Mouse (Mus musculus) embryo, embryonic 11 days (tissue): ENCODE results near the gene Parm1.

ENCODE experiments used
- DNase-seq: peaks from one replicate; pipeline ENCODE4 v3.0.0-alpha.2; 2015

Parm1 gene

DNA sequence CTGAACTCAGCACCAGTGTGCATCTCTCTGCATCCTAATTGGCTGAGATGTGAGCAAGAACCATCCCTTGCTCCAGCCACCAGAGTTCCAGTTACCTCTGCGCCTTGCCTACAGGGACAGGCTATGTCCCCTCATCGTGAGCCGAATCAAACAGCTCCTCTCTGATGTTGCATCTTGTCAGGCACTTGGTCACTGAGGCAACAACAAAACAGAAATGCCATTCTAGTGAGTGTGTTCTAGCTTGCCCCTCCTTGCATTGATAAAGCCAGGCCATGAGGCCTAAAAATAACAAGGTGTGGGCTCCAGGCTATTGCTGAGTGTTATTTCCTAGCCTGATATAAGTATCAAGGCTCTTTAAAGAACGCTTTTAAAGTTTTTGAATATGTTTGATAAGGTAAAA, 64.4 kb downstream of the Parm1 start:
- no peak for DNase-seq

DNA sequence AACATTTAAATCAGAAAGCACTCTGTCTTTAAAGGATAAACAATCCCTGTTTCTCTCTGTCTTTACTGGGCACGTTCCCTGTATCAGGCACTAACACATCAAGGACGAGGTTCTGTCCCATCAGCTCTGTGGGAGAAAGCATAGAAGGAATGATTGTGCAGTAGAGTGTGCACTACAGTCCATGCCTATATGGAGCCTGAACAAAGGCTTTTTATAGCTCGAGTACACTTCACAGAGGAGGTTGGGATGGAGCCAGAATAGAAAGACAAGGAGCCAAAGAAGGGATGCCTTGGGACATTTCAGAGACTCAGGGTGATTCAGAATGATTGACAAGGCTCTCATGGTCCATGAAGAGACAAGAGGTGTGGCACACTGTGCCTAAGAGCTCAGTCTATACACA, 68.8 kb downstream of the Parm1 start:
- no peak for DNase-seq

DNA sequence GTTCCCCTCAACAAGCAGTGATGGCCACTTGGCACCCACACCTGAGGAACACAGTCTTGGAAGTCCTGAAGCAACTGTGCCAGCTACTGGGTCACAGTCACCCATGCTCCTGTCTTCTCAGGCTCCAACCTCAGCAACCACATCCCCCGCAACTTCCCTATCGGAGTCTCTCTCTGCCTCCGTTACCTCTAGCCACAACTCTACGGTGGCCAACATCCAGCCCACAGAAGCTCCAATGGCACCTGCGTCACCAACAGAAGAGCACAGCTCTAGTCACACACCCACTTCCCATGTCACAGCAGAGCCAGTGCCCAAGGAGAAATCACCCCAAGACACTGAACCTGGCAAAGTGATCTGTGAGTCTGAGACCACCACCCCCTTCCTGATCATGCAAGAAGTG, 76.7 kb downstream of the Parm1 start:
- no peak for DNase-seq

DNA sequence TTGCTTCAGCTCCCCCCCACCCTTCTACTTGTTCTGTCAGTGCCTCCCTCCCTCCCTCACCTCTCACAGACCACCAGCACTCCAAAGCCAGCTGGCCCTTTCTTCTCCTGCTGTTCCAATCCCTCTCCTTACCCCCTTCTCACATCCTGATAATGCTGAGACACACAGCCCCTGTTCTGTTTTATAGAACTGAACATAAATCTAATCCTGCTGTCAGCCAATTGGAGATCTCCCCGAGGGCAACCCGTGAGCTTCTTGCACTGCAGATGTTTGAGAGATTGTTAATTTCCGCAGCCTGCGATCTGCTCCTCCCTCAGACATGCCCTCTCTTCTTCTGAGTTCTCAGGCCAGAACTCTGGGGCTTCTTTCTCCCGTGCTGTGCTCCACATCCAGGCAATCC, 79.8 kb downstream of the Parm1 start:
- peak; percentile 20 for DNase-seq

DNA sequence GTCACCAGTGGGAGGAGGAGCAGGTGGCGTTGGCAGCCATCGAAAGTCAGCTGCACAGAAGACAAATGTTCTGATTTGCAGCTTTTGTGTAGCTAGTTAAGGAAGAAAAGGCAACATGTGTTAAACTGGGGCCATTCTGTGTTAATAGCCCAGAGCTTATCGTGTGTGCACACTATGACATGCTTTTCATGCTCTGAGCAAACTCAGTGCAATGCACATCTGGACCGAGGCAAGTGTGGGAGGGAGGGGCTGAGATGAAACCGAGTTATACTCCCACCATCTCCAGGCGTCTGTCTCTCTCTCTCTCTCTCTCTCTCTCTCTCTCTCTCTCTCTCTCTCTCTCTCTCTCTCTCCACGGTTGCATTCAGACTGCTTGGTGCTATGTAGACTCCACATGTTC, 82.4 kb downstream of the Parm1 start:
- peak; percentile 13 for DNase-seq

DNA sequence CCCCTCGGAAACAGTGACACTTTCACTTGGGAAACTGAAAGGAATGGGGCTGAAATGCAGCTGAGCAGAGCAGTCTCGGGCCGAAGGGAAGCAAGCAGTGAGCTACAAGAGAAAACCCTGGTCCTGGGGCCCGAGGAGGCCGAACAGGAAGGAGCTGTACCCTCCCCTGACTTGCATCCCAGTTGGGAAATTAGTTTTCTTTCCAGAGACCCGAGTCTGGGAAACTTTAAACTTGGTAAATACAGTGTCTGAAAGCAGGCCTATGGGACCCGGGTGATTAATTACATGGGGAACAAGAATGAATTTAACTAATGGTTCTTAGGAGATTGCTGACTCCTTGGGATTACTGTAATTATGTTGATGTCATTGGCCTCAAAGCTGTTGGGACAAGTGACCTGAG, 85.9 kb downstream of the Parm1 start:
- no peak for DNase-seq

DNA sequence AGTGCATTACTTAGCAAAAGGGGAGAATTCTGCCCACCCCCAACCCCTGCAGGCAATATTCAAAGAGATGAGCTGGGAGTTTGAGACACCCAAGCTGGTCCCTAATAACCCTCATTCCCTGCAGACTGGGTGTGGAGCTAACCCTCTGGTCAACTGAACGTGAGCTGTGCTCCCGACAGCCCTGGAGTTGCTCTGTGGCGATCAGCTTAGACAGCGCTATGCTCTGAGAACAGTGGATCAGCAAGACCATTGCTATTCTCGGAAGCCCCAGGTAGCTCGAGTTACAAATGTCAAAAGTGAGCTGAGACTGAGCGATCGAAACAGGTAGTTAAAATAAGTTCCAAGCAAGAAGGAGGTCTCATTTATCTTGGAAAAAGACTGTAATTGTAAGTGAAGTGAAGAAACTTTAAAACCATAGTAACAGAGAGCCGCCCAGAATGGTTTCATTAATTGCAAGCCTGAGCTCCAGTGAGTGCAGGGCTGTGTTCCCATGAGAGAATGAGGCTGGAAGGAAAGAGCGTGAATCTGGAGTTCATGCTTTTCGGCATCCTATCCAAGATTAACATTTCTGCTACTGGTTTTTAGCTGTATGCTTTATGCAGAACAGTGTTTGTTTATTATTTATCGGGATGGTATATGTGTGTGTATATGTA, 86.5 kb downstream of the Parm1 start:
- peak; percentile 41 for DNase-seq

DNA sequence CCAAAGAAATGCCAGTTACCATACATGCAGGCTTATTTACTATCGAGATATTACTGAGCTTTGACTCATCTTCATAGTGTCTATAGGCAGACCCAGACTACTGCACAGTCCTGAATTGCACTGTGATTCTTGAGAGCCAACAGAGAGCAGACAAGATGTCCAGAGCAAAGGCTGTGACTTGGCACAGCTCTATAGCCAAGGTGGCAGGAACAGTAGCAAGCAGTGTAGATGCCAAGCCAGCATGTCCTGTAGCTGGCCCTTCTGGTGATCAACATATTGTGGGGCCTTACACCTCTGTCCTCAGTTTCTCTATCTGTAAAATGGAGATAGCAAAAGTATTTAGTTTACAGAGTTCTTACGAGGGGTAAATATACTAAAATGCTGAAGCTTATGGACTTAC, 89.8 kb downstream of the Parm1 start:
- no peak for DNase-seq

DNA sequence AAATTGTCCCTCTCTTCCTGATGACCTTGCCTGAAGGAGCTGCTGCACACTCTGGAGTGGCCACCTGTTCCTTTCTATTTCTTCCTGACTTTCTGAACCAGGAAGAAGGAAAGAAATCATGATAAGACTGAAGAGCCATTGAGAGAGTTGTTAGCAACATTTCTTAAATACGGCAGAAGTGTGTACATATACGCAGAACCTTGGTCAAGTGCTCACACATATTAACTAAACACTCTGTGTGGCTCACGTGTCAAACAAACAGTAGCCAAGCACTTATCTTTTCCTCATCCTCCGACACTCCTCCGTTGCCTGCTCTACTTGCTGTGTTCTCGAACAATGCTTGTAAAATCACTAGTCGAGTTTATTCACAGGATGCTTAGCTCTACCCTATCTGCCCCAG, 90.4 kb downstream of the Parm1 start:
- no peak for DNase-seq

DNA sequence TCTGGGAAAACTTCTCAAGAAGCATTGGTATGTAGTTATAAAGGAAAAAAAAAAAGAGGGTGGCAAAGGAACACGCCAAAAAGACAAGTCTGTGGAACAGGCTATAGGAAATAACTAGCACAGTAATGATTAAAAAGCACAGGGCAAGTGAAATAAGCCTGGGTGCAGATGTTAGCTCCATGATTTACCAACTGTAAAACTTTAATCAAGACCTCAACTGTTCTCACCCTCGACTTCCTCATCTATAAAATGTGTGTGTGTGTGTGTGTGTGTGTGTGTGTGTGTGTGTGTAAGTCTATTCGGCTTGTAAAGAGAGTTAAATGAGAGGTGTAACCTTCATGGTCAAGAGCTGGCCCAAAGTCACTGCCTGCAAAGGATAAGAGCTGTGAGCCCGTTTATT, 91.6 kb downstream of the Parm1 start:
- no peak for DNase-seq

DNA sequence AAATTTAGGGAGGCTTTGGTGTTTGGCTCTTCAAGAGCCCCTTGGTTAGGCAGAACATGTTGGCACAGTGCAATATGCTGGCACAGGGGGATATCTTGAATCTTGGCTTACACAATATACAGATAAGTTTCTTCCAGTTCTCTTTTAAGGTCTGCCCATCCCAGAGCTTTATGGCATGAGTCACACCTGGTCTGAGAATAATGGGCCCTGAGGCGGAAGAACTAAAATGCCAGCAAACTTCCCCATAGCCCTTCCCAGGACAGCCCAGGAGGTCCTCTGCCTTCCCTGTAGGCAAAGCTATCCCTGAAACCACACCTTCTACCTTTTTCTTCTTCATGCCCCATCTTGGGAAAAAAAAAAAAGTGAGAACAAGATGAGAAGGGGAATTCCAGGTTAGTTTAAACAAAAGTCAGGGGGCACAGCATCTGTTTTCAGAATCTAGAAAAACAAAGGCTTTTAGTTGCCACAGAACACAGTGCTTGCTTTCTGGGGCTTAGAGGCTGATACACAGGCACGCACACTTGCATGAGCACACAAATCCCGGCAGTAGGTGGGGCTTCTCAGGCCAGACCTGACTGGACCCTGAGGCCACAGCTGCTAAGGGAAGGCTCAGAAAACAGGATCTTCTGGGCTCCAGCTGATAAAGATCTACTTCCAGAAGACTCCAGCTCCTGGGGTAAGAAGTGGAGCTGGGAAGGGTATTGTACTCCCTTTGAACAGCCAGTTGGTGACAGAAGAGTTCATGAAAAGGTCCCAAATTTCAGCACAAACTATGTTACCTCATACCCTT, 92.3 kb downstream of the Parm1 start:
- no peak for DNase-seq

DNA sequence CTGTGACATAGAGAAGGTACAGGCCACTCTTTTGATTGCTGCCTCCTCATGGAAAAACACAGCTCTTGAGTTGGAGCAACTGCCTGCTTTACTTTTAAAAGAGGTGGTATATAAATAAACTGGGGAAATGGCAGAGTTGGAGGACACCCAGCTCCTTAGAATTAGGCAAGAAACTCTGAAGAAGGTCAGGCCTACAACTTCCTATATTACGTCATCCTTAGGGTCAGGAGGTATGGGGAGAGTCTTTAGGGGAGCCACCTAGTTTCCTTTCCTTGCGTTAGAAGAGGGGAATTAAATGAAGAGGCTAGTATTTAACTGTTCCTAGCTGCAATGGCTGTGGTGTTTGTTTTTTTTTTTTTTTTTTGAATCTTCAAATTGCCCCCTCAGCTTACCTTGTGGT, 93.1 kb downstream of the Parm1 start:
- DNase-seq, result no peak

DNA sequence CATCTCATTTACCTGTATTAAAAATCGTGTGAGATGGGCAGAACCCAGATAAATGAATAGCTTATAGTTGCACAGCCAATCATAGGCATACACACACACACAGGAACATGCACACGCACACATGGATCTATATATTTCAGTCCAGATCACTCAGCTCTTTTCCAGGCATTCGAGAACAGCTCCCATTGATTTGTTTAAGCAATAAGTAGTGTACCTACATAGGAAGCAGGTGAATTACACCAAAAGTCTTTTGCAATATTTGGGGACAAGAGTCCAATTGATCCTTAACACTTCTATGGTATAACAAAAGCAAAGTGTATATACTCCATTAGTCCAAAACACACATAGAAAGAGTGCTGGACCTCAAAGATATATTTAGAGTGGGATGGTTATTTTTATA, 94.2 kb downstream of the Parm1 start:
- DNase-seq, result no peak

DNA sequence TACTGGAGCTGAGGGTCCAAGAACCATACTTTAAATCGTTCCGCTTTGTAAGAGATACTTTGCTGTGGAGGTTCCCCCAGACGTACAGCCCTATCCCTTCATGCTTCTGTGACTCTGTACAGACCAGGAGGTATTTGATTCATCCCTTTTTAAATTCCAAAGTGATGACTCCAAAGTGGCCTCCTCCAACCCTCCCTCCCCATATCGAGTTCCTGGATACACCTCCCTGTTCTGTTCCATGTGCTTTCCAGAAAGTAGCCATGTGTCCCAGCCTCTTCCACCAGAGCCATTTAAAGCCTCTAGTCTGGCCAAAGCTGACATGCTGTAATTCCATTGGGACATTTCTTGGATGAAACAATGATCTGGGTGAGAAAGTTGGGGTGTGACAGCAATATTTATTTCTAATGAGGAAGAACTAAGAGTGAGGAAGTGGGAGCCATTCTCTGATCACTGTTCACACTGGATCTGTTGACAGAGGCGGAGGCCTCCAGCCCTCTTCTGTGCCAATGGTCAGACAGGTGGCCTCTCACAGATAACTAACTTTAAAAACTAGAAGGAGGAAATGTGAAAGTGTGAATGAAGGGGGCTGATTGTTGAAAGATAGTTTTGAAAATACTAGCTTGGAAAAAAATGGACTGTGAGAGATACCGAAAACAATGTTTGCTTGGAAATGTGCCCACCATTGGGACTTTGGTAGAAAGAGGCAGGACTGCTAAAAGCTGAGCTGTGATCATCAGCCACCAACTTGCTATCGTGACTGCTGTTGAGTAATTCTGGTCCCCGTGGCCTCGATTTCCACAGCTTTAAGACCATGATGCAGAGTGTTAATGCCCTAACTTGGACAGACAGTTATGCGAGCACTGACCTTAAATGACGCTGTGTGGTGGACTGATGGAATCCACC, 100.2 kb downstream of the Parm1 start:
- no peak for DNase-seq

DNA sequence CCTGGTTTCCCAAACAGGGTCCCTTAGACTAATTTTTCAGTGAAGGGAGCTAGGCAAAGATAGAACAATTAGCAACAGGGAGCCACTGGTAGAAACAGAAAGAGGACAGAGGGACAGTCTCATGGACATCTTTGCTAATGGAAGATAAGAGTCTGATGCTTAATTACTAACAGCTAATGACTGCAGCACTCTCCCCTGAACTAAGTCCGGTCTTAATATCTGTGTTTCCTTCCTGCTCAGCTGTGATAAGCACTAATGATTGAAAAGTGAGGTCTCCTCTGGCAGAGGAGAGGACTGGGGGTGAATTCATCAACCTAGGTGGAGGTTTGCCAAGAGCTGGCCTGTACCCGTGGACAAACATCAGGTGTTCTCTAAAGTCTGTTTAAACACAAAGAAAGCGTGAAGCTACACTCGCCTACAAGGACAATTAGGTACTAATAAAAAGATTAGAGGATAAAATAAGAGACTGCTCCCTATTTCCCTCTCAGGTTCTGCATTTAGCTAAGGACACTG, 101.3 kb downstream of the Parm1 start:
- no peak for DNase-seq

DNA sequence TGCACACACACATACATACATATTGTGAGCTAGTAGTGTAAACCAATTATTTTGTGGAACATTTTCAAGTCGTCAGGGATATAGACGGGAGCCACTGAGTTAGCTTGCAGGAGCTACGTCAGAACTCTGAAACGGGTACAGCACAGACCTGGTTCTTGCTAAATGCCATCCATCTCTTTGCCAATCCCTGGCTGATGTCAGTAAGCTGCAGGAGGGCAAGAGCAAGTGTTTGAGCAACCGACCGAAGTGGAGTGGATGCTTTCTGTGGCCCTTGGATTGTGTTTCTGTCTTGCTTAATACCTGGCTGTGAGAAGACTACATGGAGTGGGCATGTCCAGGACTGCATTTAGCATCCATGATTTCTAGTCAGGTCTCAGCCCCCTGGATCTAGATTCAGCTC, 103.8 kb downstream of the Parm1 start:
- DNase-seq, result no peak

DNA sequence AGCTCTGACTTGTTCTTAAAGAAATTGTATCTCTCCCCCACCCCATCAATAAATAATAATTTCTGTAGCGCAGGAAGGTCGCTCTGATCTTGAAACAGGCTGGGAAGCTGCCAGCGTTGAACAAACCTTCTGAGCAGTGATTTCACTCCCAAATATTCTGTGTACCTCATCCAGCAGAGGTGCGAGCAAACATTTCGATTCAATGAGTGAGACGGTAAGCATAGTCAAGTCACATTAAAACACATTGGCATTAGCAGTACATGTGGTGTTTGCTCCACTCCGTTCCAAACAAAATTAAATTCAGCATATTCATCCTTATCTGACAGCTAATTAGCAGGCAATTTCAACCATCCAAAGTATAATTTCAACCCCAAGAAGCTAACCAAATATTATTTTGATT, 109.4 kb downstream of the Parm1 start:
- no peak for DNase-seq

DNA sequence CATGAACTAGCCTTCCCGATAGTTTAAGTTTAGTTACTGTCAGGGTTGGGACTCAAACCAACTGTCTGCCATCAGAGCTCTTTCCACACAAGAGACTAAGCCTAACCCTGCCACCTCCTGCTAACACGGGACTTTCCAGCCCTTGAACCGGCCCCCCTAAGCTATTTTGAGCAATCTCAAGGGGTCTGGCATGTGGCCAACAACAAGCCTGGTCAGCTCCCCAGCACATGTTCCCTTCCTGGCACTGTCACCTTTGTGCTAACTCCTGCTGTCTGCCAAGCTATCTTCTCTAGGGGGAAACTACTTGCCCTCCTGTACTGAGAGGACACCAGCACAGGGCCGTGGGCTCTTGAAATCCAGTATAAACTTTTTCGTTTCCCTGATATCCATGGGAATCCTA, 112.1 kb downstream of the Parm1 start:
- no peak for DNase-seq

DNA sequence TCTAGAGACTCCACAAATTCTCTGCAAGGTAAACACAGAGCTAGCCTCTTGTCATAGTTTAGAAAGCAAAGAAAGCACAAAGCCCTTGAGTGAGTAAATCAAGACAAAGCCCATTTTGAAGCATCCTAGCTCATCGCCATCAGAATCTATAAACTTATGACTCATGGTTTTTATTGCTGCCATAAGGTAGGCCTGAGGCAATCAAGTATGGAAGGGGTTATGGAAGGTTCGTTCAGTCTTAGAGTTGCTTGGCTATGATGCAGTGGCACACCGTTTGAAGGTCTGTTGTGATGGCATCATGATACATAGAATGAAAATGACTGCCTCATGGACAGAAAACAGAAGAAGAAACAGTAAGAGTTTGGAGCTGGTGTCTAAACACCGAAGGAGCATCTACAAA, 133.9 kb downstream of the Parm1 start:
- no peak for DNase-seq

DNA sequence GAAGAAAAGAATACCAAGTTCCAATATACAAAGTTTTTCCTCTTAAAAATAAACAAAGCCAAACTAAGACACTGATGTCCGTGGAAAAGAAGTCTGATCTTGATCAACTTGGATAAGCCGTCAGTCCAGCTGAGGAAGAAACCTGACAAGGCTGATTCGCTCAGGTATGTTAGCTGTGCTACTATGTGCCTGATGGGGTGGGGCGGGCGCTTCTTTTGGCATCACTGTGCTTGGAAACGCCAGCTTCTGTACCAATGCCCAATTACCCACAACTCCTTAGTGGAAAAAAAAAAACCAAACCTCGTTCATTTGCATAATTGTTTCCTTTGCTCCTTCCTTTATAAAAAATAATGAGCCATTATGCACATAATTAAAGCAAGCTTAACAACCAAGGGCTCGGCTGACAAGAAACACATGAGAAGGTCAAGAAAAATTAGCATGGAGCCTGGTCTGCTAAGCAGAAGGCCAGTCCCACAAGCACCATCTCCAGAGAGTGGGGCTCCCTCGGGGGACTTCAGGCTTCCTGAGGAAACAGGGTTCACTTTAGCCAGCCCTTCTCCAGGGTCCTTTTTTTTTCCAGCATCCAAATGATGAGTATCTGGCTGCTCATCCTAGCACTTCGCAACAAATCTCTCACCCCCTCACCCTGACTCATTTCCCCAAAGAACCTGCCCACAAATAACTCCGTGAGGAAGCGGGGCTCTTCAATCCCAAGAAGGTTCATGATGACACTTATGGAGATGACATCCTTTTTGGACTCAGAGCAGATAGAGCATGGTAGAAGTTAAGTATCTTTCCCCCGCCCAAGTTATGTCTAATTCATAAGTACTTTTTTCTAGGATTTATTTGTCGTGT, 135.9 kb downstream of the Parm1 start:
- DNase-seq, result no peak

DNA sequence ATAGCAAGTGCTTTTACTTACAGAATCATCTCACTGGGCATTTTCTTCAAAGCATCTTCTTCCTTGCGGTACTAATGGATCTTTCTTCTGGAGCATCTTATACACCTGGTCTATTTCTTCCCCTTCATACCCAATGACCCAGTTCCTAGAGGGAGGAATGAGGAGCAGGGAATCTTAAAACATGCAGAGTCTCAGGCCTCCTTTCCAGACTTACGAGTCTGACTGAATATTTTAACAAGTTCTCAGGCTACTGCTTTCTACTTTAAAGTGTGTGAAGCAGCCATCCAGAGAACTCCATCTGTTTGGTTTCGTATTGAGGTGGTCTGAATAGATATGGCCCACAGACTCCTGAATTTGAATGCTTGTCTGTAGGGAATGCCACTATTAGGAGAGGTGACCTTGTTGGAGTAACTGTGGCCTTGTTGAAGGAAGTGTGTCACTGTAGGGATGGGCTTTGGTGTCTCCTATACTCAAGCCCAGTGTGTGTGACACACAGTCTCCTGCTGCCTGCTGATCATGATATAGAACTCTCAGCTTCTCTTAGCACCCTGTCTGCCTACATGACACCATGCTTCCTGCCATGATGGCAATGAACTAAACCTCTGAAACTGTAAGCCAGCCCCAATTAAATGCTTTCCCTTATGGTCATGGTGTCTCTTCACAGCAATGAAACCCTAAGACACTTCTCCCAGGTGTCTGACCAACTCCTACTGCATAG, 137.1 kb downstream of the Parm1 start:
- no peak for DNase-seq

DNA sequence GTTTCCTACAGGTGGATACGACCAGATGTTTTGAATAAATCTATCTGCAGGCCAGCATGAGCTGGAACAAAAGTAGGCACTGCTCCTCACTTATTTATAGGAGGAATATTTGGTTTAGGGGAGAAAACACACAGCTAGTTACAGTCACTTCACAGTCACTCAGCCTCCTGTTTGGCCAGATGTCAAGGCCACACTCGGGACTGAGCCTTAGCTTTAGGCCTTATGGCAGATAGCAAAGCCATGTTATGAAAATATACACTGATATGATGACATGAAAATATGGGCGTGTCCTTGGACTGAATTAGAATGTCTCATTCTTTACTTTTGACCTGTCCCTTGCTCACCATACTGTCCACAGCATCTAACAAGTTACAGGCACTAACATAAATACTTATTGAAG, 137.8 kb downstream of the Parm1 start:
- DNase-seq, result no peak
